Mouse (Mus musculus): Measurements from ENCODE around the gene Sept4. TPM values are rescaled to one million over a fixed set of nuclear protein-coding genes. Genes with fewer than 3 reads are reported as not detected.

Gene Sept4
- polyA plus RNA-seq, 1 experiment from 2014 or later: 77.8 TPM

- Histone ChIP-seq H3K36me3 (ENCODE audit: insufficient read depth, low read length) (peaks cover 39% of the 10 kb centered on the region), H3K4me1 (ENCODE audit: insufficient read depth, low read length) (peaks cover 36% of the 10 kb centered on the region)
- 5% methylated on average over 7 of the region's 7 CpGs for WGBS
Measured at GRCm38 (mm10) chr11:87595976-87596375, 27.3 kb downstream of the Sept4 start.

GRCm38 (mm10) chr11:87596492-87596891 lies 27.8 kb downstream of the Sept4 start:
- WGBS: 33% methylated on average over 2 of the region's 2 CpGs
- Histone ChIP-seq H3K27me3 (ENCODE audit: insufficient read depth, low read length) (no peaks in the 10 kb centered on the region), H3K9ac (replicated peaks; ENCODE audit: low read length) (peak overlapping the region; percentile 82), H3K36me3 (ENCODE audit: insufficient read depth, low read length) (peaks cover 42% of the 10 kb centered on the region), H3K27ac (ENCODE audit: low read length) (peak overlapping the region; percentile 15; the same call in 1 of the 2 replicates), H3K4me2 (replicated peaks; ENCODE audit: low read depth, low read length) (peak overlapping the region; percentile 92), H3K4me1 (ENCODE audit: insufficient read depth, low read length) (peaks cover 36% of the 10 kb centered on the region), H3K4me3 (ENCODE audit: low read length) (peak overlapping the region; percentile 73), H3K9me3 (ENCODE audit: low read length) (no peaks in the 10 kb centered on the region)
- ATAC-seq (ENCODE audit: low FRiP score, low TSS enrichment): no peak

More at GRCm38 (mm10) chr11:87595976-87596375, 27.3 kb downstream of the Sept4 start:
- peak overlapping the region; percentile 73 for H3K4me3 ChIP-seq (ENCODE audit: low read length)
- H3K27ac ChIP-seq (ENCODE audit: low read length): peak overlapping the region; percentile 71
- peak overlapping the region; percentile 92 for H3K4me2 ChIP-seq (replicated peaks; ENCODE audit: low read depth, low read length)
- peak overlapping the region; percentile 82 for H3K9ac ChIP-seq (replicated peaks; ENCODE audit: low read length)
- no peak for ATAC-seq (ENCODE audit: low FRiP score, low TSS enrichment)
- no peaks in the 10 kb centered on the region for H3K9me3 ChIP-seq (ENCODE audit: low read length)
- H3K27me3 ChIP-seq (ENCODE audit: insufficient read depth, low read length): no peaks in the 10 kb centered on the region

GRCm38 (mm10) chr11:87597061-87597460 lies 28.4 kb downstream of the Sept4 start:
- Histone ChIP-seq H3K27ac (ENCODE audit: low read length) (no peak overlapping the region), H3K4me3 (ENCODE audit: low read length) (no peak overlapping the region), H3K9ac (replicated peaks; ENCODE audit: low read length) (no peak overlapping the region), H3K4me1 (ENCODE audit: insufficient read depth, low read length) (peaks cover 36% of the 10 kb centered on the region), H3K9me3 (ENCODE audit: low read length) (no peaks in the 10 kb centered on the region), H3K27me3 (ENCODE audit: insufficient read depth, low read length) (no peaks in the 10 kb centered on the region), H3K36me3 (ENCODE audit: insufficient read depth, low read length) (peaks cover 48% of the 10 kb centered on the region), H3K4me2 (replicated peaks; ENCODE audit: low read depth, low read length) (no peak overlapping the region)
- no peak for ATAC-seq (ENCODE audit: low FRiP score, low TSS enrichment)

GRCm38 (mm10) chr11:87599395-87600089 lies 30.8 kb downstream of the Sept4 start:
- ATAC-seq (ENCODE audit: low FRiP score, low TSS enrichment): no peak
- Histone ChIP-seq H3K36me3 (ENCODE audit: insufficient read depth, low read length) (peaks cover 73% of the 10 kb centered on the region), H3K27ac (ENCODE audit: low read length) (no peak overlapping the region), H3K9me3 (ENCODE audit: low read length) (no peaks in the 10 kb centered on the region), H3K4me2 (replicated peaks; ENCODE audit: low read depth, low read length) (no peak overlapping the region), H3K4me1 (ENCODE audit: insufficient read depth, low read length) (peaks cover 17% of the 10 kb centered on the region), H3K27me3 (ENCODE audit: insufficient read depth, low read length) (no peaks in the 10 kb centered on the region), H3K4me3 (ENCODE audit: low read length) (no peak overlapping the region), H3K9ac (replicated peaks; ENCODE audit: low read length) (no peak overlapping the region)
- 90% methylated on average over 13 of the region's 13 CpGs for WGBS

GRCm38 (mm10) chr11:87600322-87600853 lies 31.7 kb downstream of the Sept4 start:
- Histone ChIP-seq H3K27ac (ENCODE audit: low read length) (no peak overlapping the region), H3K36me3 (ENCODE audit: insufficient read depth, low read length) (peaks cover 81% of the 10 kb centered on the region), H3K9me3 (ENCODE audit: low read length) (no peaks in the 10 kb centered on the region), H3K9ac (replicated peaks; ENCODE audit: low read length) (no peak overlapping the region), H3K4me2 (replicated peaks; ENCODE audit: low read depth, low read length) (no peak overlapping the region), H3K4me3 (ENCODE audit: low read length) (no peak overlapping the region), H3K4me1 (ENCODE audit: insufficient read depth, low read length) (peaks cover 13% of the 10 kb centered on the region), H3K27me3 (ENCODE audit: insufficient read depth, low read length) (no peaks in the 10 kb centered on the region)
- ATAC-seq (ENCODE audit: low FRiP score, low TSS enrichment): no peak
- 89% methylated on average over 10 of the region's 10 CpGs for WGBS

GRCm38 (mm10) chr11:87602234-87602633 lies 33.5 kb downstream of the Sept4 start:
- no peaks in the 10 kb centered on the region for H3K4me1 ChIP-seq (ENCODE audit: insufficient read depth, low read length)
- H3K4me3 ChIP-seq (ENCODE audit: low read length): no peak overlapping the region
- no peak overlapping the region for H3K9ac ChIP-seq (replicated peaks; ENCODE audit: low read length)
- WGBS: 92% methylated on average over 9 of the region's 9 CpGs
- H3K9me3 ChIP-seq (ENCODE audit: low read length): no peaks in the 10 kb centered on the region
- H3K27ac ChIP-seq (ENCODE audit: low read length): no peak overlapping the region
- peaks cover 92% of the 10 kb centered on the region for H3K36me3 ChIP-seq (ENCODE audit: insufficient read depth, low read length)
- H3K27me3 ChIP-seq (ENCODE audit: insufficient read depth, low read length): no peaks in the 10 kb centered on the region
- no peak overlapping the region for H3K4me2 ChIP-seq (replicated peaks; ENCODE audit: low read depth, low read length)
- no peak for ATAC-seq (ENCODE audit: low FRiP score, low TSS enrichment)

GRCm38 (mm10) chr11:87603571-87603970 lies 34.9 kb downstream of the Sept4 start:
- no peak for ATAC-seq (ENCODE audit: low FRiP score, low TSS enrichment)
- no peak overlapping the region for H3K9ac ChIP-seq (replicated peaks; ENCODE audit: low read length)
- peaks cover 91% of the 10 kb centered on the region for H3K36me3 ChIP-seq (ENCODE audit: insufficient read depth, low read length)
- H3K9me3 ChIP-seq (ENCODE audit: low read length): no peaks in the 10 kb centered on the region
- 92% methylated on average over 2 of the region's 2 CpGs for WGBS
- no peaks in the 10 kb centered on the region for H3K4me1 ChIP-seq (ENCODE audit: insufficient read depth, low read length)
- H3K27ac ChIP-seq (ENCODE audit: low read length): no peak overlapping the region
- H3K4me2 ChIP-seq (replicated peaks; ENCODE audit: low read depth, low read length): no peak overlapping the region
- no peak overlapping the region for H3K4me3 ChIP-seq (ENCODE audit: low read length)
- no peaks in the 10 kb centered on the region for H3K27me3 ChIP-seq (ENCODE audit: insufficient read depth, low read length)

GRCm38 (mm10) chr11:87609264-87609663 lies 40.6 kb downstream of the Sept4 start:
- no peak overlapping the region for H3K4me2 ChIP-seq (replicated peaks; ENCODE audit: low read depth, low read length)
- H3K27ac ChIP-seq (ENCODE audit: low read length): no peak overlapping the region
- peaks cover 86% of the 10 kb centered on the region for H3K36me3 ChIP-seq (ENCODE audit: insufficient read depth, low read length)
- WGBS: 88% methylated on average over 7 of the region's 7 CpGs
- no peak overlapping the region for H3K9ac ChIP-seq (replicated peaks; ENCODE audit: low read length)
- ATAC-seq (ENCODE audit: low FRiP score, low TSS enrichment): no peak
- no peaks in the 10 kb centered on the region for H3K27me3 ChIP-seq (ENCODE audit: insufficient read depth, low read length)
- H3K4me1 ChIP-seq (ENCODE audit: insufficient read depth, low read length): no peaks in the 10 kb centered on the region
- H3K9me3 ChIP-seq (ENCODE audit: low read length): no peaks in the 10 kb centered on the region
- H3K4me3 ChIP-seq (ENCODE audit: low read length): no peak overlapping the region

- H3K27me3 ChIP-seq (ENCODE audit: insufficient read depth, low read length): no peaks in the 10 kb centered on the region
- H3K36me3 ChIP-seq (ENCODE audit: insufficient read depth, low read length): peaks cover 85% of the 10 kb centered on the region
- H3K4me3 ChIP-seq (ENCODE audit: low read length): no peak overlapping the region
- no peak for ATAC-seq (ENCODE audit: low FRiP score, low TSS enrichment)
- H3K9me3 ChIP-seq (ENCODE audit: low read length): no peaks in the 10 kb centered on the region
- H3K9ac ChIP-seq (replicated peaks; ENCODE audit: low read length): no peak overlapping the region
- no peak overlapping the region for H3K4me2 ChIP-seq (replicated peaks; ENCODE audit: low read depth, low read length)
- H3K27ac ChIP-seq (ENCODE audit: low read length): no peak overlapping the region
- H3K4me1 ChIP-seq (ENCODE audit: insufficient read depth, low read length): no peaks in the 10 kb centered on the region
- 89% methylated on average over 9 of the region's 9 CpGs for WGBS
Measured at GRCm38 (mm10) chr11:87611547-87611946, 42.8 kb downstream of the Sept4 start.

- no peak overlapping the region for H3K4me2 ChIP-seq (replicated peaks; ENCODE audit: low read depth, low read length)
- no peaks in the 10 kb centered on the region for H3K27me3 ChIP-seq (ENCODE audit: insufficient read depth, low read length)
- H3K9me3 ChIP-seq (ENCODE audit: low read length): peaks cover 10% of the 10 kb centered on the region
- WGBS: 92% methylated on average over 7 of the region's 7 CpGs
- no peak for ATAC-seq (ENCODE audit: low FRiP score, low TSS enrichment)
- no peak overlapping the region for H3K4me3 ChIP-seq (ENCODE audit: low read length)
- H3K36me3 ChIP-seq (ENCODE audit: insufficient read depth, low read length): peaks cover 90% of the 10 kb centered on the region
- no peaks in the 10 kb centered on the region for H3K4me1 ChIP-seq (ENCODE audit: insufficient read depth, low read length)
- H3K27ac ChIP-seq (ENCODE audit: low read length): no peak overlapping the region
- H3K9ac ChIP-seq (replicated peaks; ENCODE audit: low read length): no peak overlapping the region
Measured at GRCm38 (mm10) chr11:87613972-87614371, 45.3 kb downstream of the Sept4 start.

Measured in kidney, embryonic 16.5 days (tissue).